Mouse (Mus musculus): ENCODE data around the gene Tmem94. TPM values are rescaled to one million over a fixed set of nuclear protein-coding genes. Genes with fewer than 3 reads are reported as not detected.
A peak's percentile ranks its signal among the peaks of the same experiment; 100 is the strongest.
"Not testable (repeated sequence)": the region's sequence is repeated elsewhere in the genome, so short reads cannot be mapped to it uniquely, and the experiment has no call there.

The Tmem94 gene
- total RNA-seq (2021), result 100 to 1,000 TPM; 103 to 108 TPM

DNA sequence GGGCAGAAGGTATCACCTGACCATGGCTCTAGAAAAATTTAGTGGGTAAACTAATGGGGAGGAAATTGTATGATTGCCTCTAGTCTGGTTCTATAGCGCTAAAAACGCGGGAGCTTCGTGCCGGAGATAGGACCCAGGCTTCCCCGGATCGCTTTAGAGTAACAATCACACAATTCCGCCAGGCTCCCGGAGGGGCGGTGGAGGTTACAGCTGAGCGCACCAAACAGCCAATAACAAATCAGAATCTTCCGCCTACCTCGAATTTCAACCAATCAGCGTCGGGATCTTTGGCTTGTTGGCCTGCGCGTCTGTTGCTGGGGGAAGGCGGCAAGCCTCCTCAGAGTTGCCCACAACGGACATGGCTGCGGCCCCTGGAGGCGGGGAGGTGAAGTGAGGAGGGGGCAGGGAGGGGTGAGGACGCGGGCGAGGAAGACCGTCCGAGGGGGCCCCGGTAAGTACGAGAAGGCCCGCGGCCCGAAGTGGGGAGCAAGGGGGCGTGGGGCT, at the start of gene Tmem94:
Tmem94 (plus strand) TSS at position 331 of the 504 bp plus-strand sequence.
- DNase-seq, result peak; percentile 98

DNA sequence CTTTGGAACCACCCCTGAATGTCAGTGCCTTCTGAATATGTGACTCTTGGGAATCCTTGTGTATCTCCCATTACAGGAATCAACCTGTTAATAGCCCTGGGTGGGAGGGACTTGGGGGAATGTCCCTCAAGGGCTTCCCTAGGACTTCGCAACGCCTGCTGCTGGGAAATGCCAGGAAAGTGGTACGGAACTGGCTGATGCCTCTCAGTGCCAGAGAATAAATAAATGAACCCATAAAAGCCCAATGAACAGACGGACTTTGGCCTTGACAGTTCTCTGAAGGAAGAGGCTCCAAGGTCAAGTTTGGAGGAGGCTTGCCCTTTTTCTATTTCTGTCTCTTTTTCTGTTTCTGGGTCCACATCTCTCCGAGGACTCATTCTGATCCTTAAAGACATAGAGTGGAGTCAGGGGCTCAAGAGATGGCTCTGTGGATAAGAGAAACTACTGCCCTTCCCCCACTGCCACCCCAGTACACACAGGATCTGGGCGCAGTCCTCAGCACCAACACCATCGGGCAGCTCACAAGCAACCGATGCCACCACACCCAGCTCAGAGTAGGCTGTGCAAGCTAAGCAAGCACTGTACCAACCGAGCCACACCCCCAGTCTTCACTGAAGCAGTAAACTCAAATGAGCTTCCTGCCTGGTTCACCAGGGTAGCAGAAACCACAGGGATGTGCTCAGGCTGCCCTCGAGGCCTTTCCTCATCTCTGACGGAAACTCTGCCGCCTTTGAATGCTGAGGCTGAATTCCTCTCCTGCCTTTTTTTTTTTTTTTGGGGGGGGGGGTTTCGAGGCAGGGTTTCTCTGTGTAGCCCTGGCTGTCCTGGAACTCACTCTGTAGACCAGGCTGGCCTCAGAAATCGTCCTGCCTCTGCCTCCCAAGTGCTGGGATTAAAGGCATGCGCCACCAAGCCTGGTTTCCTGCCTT, 48.6 kb upstream of the Tmem94 start:
- no peak for DNase-seq

DNA sequence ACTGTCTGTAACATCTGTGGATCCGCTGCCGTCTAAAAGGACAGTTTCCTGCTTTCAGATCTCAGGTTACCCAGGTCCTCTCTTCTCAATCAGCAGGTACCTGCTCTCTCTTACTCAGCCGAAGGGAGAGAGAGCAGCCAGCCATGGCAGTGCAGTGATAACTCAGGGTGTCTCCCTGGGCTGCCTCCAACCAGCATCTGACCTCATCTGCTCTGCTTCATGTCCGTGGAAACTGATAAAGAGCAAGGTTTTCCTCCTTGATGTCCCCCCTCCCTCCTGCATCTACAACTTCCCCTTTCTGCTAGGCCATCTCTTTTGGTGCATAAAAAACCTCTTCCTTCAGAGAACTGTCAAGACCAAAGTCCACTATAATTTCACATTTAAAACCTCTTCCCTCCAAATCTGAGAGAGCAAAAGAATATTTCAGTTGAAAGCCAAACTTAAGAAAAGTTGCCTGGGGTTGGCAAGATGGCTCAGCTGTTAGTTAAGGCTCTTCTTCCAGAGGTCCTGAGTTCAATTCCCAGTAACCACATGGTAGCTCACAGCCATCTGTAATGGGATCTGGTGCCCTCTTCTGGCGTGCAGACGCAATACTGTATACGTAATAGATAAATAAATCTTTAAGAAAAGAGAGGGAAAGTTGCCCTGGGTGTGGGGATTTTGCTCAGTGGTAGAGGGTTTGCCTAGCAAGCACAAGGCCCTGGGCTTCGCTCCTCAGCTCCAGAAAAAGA, 47.4 kb upstream of the Tmem94 start:
- peak; percentile 30 for DNase-seq

DNA sequence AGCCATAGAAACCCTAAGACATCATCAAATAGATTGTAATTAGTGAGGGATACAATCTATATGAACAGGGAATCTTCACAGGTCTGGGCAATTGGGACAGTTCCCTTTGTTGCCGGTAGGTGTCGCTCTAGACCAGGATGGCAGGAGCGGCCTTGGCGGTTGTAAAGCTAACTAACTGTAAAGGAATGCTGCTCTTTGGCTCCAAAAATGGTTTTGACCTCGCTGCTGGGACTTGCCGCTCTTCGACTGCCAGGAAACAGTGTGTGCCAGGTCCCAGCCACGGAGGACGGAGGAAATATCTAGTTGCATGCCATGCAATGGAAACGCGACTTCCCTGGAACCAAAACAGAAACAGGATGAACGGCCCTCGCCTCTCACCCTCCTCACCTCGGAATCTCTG, 42.6 kb upstream of the Tmem94 start:
- peak; percentile 92 for DNase-seq

DNA sequence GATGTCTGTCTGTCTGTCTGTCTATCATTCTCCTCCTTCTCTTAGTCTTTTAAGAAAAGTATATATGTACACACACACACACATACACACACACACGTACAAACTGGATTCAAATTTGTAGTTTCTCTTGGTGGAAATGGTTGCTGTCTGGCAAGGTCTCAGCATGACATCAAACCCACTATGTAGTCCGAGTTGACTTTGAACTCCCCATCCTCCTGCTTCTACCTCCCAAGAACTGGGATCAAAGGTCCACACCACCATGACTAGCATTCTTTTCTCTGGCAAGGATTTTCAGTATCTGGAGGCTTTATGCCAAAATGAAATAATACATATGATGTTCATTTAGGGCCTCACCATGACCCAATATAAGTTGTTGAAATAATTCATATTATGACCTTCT, 42.0 kb upstream of the Tmem94 start:
- no peak for DNase-seq

DNA sequence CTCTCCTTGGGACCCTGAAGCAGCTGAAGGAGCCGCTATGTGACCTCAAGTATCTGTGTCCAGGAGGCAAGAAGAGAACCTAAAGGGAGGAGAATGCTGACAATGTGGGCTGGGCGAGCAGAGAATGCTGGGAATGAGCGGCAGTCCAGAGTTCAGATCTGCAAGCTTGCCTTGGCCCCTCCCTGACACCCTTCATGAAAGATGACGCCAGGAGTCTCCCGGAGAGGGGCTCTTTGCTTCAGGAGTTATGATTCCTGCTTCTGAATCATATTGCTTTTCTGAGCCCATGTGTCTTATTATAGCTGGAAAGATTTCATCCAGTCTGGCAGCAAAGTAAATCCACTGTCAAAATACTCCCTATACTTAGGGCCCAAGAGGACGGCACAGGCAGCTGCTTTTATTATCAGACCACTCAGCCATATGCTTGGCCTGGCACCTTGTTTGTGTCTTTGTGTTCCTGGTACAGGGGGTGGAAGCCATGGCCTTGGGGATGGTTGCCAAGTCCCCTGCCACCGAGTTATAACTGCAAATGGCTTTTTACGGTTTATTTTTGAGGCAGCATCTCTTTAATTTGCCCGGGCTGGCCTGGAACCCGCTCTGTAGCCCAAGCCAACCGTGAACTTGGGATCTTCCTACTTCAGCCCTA, 31.1 kb upstream of the Tmem94 start:
- DNase-seq, result peak; percentile 42

DNA sequence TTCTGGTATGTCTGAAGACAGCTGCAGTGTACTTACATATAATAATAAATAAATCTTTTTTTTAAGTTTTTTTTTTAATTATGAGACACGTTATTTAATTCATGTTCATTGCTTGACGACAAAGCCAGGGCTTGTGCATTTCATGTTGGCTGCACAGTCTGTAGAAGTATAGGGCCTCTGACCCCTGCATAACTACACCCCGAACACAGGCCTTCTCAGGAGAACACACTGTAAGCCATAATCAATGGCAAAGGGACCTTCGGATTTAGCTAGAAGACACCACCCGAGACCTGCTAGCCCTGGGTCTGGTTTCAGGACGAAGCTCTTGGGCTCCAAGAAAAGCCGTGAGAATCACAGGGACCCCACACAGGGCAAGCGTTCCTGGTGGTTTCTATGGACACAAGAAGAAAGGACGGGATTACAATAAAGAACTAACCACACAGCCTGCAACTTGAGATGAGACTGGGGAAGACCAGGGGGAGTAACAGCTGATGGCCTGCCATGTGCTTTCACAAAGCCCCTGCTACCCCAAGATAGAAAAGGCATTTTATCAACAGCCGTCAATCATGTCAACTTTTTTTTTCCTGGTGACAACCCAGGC, 27.5 kb upstream of the Tmem94 start:
- DNase-seq, result no peak

DNA sequence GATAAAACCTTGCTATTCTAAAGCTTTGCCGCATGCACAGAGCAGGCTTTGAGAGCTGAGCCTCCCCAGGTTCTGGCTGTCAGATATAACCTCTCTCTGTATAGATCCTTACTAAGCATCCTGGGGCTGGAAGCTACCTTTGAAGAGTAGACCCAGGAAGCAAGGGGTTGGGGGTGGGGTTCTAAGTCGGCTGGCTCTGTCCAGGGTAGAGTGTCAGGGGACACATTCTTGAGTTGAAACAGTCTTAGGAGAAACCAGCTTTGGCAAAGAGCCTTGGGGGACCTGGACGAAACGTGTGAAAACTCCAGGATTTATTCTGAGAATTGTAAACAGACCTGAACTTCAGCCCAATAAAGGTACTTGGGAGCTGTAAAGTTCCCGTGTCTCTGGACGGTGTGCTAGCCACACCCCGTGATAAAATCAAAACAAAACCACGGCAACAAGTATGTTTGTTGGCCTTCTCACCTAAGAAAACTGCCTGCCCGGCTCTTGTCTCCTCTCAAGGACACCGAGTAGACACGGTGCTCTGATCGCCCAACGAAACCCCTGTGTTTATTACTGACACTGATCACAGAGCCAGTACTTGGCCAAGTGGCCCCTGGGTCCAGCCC, 26.9 kb upstream of the Tmem94 start:
- peak; percentile 31 for DNase-seq

DNA sequence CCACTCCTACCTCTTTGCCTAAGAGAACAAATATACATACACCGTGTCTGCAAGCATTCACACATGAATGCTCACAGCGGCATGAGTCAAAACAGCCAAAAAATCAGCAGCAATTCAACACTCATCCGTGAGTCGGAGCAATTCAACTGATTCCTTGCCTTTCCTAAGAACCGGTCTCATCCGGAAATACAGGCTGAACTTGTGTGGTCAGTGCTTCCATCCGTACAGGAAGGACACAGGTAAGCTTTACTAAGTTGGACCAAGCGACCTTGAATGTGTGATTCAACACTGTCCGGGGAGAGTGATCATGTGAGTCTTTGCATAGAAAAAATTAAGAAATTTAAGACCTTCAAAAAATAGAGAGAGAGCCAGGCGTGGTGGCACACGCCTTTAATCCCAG, 24.2 kb upstream of the Tmem94 start:
- no peak for DNase-seq

DNA sequence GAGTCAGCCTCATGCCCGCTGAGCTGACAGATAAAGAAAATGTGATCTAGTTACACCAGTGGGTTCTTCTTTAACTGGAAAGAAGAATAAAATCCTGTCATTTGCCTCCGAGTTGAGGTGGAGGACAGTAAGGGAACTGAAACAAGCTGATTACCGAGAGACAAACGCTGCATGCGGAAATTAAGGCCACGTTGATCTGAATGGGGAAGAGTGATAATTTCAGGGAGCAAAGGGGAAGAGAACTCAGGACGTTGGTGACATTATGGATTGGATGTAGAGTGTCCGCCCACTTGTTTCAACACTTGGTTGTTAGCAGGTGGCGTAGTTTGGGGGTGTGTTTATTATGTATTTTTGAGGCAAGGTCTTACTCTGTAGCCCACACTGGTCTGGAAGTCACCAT, 22.3 kb upstream of the Tmem94 start:
- no peak for DNase-seq

DNA sequence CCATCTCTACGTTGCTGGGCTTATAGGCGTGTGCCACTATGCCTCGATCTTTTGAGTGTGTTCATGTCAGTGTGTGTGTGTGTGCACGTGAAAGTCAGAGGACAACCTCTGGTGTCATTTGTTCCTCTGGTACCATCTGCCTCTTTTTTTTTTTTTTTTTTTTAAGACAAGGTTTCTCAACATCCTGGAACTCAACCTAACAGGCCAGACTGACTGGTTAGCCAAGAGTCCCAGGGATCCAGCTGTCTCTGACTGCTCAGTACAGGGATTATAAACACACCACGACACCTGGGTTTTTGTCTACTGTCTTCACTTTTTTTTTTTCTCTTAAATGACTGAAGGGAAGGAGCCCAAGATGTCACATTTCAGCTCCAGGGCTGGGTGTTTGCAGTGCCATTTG, 20.8 kb upstream of the Tmem94 start:
- no peak for DNase-seq

DNA sequence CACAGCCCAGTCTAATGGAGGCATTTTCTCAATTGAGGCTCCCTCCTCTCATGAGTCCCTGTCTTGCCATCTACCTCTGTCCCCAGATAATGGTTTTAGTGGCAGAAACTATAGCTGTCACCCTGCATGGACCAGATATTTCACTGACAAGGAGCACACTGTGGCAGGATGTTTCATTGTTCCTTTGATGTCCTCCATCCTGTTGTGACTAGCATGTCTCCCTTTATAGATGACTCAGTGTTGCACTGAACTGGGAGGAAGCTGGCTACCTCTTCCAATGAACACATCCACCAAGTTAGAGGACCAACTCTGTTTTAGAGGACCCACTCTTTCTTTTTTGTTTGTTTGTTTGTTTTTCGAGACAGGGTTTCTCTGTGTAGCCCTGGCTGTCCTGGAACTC, 19.1 kb upstream of the Tmem94 start:
- DNase-seq, result no peak

DNA sequence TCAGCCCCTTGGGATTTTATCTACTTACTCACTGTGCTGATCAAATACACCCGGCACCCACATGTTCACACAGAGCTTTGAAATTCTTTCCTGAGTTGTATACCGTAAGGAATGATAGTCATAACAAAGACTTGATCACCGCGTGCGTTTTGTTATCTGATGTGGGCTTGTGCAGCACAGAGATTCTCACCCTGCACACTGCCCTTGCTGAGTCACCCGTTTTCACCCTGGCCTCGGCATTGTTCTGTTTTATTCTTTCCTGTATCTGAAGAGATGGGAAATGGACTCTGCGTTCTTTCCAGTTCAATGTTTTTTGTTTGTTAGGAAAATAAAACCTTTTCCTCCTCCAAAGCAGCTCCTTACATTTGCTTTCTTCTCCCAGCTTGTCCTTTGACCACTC, 18.5 kb upstream of the Tmem94 start:
- no peak for DNase-seq

DNA sequence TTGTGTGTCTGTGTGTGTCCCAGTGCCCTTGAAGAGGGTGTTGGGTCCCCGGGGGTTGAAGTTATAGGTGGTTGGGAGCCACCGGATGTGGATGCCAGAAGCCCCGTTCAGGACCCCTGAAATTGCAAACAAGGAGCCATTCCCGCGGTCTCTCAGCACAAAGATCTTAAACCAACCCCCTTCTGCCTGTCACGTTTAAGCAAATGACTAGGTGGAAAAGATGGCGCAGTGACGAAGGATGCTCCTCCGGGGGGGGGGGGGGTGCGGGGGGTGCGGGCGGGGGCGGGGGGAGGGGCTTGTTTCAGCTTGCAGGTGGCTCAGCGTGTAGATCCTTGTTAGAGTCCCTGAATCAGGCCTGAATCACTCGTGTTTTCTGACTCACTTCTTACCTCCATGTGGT, 17.9 kb upstream of the Tmem94 start:
- no peak for DNase-seq

DNA sequence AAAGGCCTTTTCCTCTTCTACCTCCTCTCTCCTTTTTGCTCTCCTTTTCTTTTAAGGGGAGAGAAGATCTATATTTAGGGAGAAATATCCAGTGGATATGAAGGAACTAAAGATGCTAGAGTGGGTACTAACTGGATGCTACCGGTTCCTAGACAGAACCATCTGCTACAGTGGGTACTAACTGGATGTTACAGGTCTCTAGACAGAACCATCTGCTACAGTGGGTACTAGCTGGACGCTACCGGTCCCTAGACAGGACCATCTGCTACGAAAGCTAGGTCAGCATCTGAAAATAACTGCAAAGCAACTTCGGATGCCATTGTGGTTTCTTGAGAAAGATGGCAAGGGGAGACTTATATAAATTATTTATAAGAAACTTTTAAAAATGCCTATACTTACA, 15.4 kb upstream of the Tmem94 start:
- DNase-seq, result no peak

DNA sequence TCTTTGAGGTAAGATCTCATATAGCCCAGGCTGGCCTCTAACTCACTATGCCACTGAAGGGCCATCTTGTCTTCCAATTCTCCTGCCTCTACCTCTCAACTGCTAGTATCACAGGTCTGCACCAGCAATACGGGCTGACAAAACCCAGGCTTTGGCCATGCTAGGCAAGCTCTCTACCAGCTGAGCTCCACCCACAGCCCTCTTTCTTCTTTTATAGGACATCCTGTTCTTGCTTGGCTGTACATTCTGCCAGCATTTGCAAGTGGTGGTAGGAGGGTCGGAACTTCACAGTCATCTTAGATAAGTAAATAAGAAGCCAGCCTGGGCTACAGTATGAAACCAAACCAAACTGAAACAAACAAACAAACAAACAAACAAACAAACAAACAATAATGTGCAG, 13.5 kb upstream of the Tmem94 start:
- DNase-seq, result no peak

DNA sequence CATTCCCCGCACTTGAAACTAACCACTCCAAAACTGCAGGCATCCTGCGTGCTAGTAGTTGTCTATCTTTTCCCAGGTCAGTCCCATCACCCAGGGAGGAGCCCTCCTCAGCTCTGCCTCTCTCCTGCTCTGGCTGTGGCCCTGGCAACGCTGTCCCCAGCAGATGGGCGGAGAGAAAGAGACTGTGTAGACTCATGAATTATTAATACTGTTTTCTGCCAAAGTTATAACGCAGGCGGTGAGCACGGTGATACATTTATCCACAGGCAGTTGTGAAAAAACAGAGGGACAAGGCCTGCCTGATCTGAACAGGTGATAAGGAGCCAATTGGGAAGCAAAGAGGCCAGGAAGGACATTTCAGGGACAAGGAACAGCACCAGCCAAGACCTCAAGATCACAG, 12.6 kb upstream of the Tmem94 start:
- no peak for DNase-seq

DNA sequence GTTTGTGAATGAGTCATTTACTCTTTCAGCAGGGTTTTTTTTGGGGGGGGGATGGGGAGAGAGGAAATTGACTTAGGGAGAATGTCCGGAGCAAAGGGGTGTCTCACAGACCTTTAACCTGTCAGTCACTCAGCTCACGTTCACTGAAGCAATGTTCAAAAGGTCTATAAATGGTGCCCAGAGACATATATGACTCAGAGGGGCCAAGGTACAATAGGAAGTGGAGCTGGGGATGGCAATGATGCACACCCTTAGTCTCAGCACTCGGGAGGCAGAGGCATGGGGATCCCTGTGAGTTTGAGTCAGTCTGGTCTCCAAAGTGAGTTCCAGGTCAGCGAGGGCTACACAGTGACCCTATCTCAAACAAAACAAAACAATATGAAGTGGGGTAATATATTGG, 11.7 kb upstream of the Tmem94 start:
- no peak for DNase-seq

DNA sequence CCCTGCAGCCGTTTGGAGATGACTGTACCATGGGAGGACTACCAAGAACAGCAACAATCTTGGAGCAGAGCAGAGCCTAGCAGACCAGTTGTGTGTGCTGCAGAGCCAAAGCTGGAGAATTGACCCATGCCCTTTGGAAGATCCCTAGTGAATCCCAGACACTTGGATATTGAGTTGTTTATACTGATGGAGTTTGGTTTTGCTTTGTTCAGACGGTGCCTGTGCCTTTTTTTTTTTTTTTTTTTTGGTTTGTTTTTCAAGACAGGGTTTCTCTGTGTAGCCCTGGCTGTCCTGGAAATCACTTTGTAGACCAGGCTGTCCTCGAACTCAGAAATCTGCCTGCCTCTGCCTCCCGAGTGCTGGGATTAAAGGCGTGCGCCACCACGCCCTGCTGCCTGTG, 3.1 kb upstream of the Tmem94 start:
- DNase-seq, result not testable (repeated sequence)

DNA sequence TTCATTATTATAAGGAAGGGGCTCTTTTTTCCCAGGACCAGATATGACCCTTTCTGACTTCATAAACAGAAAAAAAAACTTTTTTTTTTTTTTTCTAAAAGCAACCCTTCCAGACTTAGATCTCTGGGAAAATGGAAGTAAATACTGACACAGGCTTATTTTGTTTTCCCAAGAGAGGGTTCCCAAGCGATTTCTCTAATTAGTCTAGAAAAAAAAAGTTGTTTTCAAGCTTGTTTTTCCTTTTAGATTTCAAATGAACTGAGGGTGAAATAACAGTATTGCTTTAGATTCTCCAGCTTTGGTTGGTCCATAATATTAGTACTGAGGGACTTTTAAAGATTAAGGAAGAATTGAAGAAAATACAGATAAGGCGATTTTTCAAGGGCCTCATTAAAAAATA, 535 bp upstream of the Tmem94 start:
- no peak for DNase-seq

DNA sequence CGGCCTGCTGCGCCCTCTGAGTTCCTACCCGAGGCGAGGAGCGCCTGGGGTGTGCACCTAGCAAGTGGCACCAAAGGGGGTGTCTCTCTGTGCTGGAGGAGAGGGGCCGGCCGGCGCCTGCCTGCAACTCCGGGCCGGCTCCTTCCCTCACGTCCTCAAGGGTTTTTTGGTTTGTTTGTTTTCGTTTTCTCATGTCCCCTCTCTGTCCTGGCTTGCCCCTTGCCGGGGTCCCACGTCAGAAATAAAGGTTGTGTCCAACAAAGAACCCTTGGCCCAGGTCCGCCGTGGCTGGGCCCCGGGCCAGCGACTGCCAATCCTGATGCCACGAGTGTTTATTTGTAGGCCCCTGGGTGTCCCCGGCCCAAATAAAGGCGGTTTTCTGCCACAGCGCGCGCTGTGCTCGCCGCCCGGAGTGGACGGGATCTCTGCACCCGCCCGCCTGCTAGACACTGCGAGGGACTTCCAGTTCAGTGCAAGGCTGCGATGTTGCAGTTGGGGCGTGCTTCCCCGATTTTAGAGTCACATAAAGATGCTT, 441 bp downstream of the Tmem94 start:
- peak; percentile 74 for DNase-seq

DNA sequence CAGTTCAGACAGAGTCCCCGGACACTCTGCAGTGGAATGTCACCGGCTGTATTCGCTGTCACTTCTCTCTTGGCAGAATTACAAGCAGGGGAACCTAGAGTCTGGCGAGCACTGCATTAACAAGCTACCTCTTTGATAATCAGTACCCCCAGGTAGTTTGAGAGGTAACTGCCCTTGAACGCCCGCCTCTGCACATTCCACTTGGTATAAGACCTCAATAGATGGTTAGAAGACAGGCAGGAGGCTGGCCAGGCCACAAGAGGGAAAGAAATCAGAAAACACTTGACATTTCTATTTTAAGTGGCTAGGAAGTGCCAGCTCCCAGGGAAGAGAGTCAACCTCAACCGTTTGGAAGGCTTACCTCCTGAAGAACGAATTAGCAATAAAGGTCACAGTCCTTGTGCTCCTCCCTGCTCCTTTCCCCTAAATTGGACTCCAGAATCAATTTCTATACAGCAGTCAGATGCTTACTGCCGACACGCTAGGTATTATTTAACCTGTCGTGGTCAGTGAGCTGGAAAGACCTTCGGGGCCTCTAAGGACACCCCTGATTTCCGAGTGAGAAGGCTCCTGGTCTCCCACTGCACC, 1.2 kb downstream of the Tmem94 start:
- peak; percentile 55 for DNase-seq
